Mouse (Mus musculus) thymus, postnatal 36 days (tissue): Measurements from ENCODE around the gene Kctd2.
"Not testable (repeated sequence)": the region's sequence is repeated elsewhere in the genome, so short reads cannot be mapped to it uniquely, and the experiment has no call there.

Source experiments
- DNase-seq, 2 experiments: peaks; one replicate each; pipeline ENCODE4 v3.0.0; 2022; ENCODE audit warnings: mixed read lengths in 2 of 2

Gene Kctd2

GRCm38 (mm10) chr11:115475025-115475757 is 55.3 kb downstream of the Kctd2 start, which contains the start of gene Armc7:
Gene Armc7, plus strand, starts transcription at chr11:115475667.
- peak; percentile 95 for DNase-seq

DNA sequence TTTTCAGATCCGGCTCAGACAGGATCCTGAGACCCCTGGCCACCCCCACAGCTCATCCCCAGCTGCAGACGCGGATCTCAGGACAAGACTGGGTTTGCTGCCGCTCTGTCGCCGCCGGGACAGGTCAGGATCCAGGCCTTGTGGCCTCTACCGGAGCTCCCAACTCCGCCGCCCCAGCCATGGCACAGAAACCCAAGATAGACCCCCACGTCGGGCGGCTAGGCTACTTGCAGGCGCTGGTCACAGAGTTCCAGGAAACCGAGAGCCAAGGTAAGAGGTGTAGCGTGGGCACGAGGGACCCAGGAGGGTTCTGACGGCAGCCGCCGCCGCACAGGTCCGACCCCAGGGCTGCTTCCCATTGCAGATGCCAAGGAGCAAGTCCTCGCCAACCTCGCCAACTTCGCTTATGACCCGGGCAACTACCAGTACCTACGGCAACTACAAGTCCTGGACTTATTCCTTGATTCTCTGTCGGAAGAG is 55.9 kb downstream of the Kctd2 start:
- DNase-seq = no peak

GRCm38 (mm10) chr11:115476630-115477029 is 56.7 kb downstream of the Kctd2 start:
- DNase-seq = peak in 1 of 2 experiments; percentile 9

GRCm38 (mm10) chr11:115477388-115477787 is 57.5 kb downstream of the Kctd2 start:
- not testable (repeated sequence) for DNase-seq

DNA sequence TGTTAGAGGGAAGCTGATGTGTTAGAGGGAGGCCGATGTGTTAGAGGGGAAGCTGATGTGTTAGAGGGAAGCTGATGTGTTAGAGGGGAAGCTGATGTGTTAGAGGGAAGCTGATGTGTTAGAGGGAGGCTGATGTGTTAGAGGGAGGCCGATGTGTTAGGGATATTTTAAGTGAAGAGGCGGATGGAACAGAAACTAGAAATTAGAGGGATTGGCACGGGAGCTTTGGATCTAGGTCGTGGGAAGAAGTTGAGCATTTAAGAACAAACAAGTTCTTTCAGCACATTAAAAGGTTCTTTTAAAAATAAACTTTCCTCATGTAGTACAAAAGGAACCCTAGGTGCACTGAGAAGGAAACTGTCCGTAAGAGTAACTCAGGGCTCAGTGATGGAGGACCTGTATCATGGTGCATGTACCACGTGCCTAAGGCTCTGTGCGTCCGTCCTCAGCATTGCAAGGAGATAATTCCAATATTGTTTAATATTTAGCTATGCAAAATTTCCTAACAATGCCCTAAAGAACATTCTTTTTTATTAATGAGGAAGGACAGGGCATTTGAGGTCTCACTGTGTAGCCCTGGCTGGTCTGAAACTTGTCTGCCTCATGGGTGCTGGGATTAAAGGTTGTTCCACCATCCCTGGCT is 58.5 kb downstream of the Kctd2 start:
- no peak for DNase-seq
